Mouse (Mus musculus) CH12.LX (cell line): ENCODE data around the gene Tmem176a. TPM values are rescaled to one million over a fixed set of nuclear protein-coding genes. Genes with fewer than 3 reads are reported as not detected.
"Not testable (repeated sequence)": the region's sequence is repeated elsewhere in the genome, so short reads cannot be mapped to it uniquely, and the experiment has no call there.

Source experiments
- DNase-seq: peaks from one replicate; pipeline ENCODE4 v3.0.0-alpha.2; 2013; ENCODE audit errors: extremely low read depth
- H3K27ac ChIP-seq: 2 replicates; pipeline ENCODE4 v1.5.1; 2012; ENCODE audit warnings: low read depth, mild to moderate bottlenecking, control low read depth, moderate library complexity; ENCODE audit not compliant: insufficient read depth
- H3K27me3 ChIP-seq: replicated peaks from 2 replicates; pipeline ENCODE3; 2012; ENCODE audit warnings: inconsistent platforms
- H3K36me3 ChIP-seq, 2 experiments: replicated peaks in 1 of 2; 2 replicates each; pipeline versions ENCODE3 to v1.6.1; 2012; ENCODE audit warnings: inconsistent platforms in 1 of 2, low read length in 1 of 2, mild to moderate bottlenecking in 1 of 2, mixed read lengths in 1 of 2, moderate library complexity in 1 of 2; ENCODE audit not compliant: control insufficient read depth in 1 of 2, insufficient read depth in 1 of 2
- H3K4me1 ChIP-seq, 2 experiments: 2 replicates each; pipeline ENCODE4 v1.6.1; 2012; ENCODE audit warnings: inconsistent platforms in 1 of 2, moderate library complexity in 1 of 2; ENCODE audit not compliant: insufficient read depth in 2 of 2, control insufficient read depth in 1 of 2
- H3K4me2 ChIP-seq: 2 replicates; pipeline ENCODE4 v1.6.1; 2012; ENCODE audit warnings: low read depth, mild to moderate bottlenecking, control low read depth; ENCODE audit not compliant: poor library complexity, insufficient read depth, severe bottlenecking
- H3K4me3 ChIP-seq, 3 experiments: fragments of 150-350 bp in 1 of 3; sonication (generic) in 1 of 3; replicated peaks in 1 of 3; 2 replicates each; pipeline versions ENCODE3 to v1.5.1; 2011 to 2012; ENCODE audit warnings: low read depth in 2 of 3, low read length in 2 of 3, mild to moderate bottlenecking in 2 of 3, moderate library complexity in 2 of 3, control low read depth in 1 of 3, improper control_type of control experiment in 1 of 3, inconsistent platforms in 1 of 3, mixed read lengths in 1 of 3; ENCODE audit not compliant: poor library complexity in 1 of 3
- H3K79me2 ChIP-seq: replicated peaks from 2 replicates; pipeline ENCODE4 v1.6.1; 2012; ENCODE audit warnings: mild to moderate bottlenecking, moderate library complexity; ENCODE audit not compliant: control insufficient read depth, poor library complexity, insufficient read depth, severe bottlenecking; ENCODE audit errors: extremely low read depth
- H3K9ac ChIP-seq: 2 replicates; pipeline ENCODE4 v1.6.1; 2012; ENCODE audit warnings: low read depth, mild to moderate bottlenecking, control low read depth, moderate library complexity; ENCODE audit not compliant: insufficient read depth
- H3K9me3 ChIP-seq: replicated peaks from 2 replicates; pipeline ENCODE3; 2012; ENCODE audit warnings: low read length, inconsistent platforms, mixed read lengths
- BHLHE40 ChIP-seq: IDR thresholded peaks from 2 replicates; pipeline ENCODE4 v1.6.1; 2011; ENCODE audit warnings: mild to moderate bottlenecking, low read depth, low read length, improper control_type of control experiment
- CHD2 ChIP-seq: IDR thresholded peaks from 2 replicates; pipeline ENCODE4 v1.6.1; 2011; ENCODE audit warnings: low read length, improper control_type of control experiment
- CTCF ChIP-seq, 2 experiments: IDR thresholded peaks in 1 of 2; conservative IDR thresholded peaks in 1 of 2; 2 replicates each; pipeline ENCODE4 v1.5.1; 2011 to 2012; ENCODE audit warnings: low read depth in 2 of 2, low read length in 2 of 2, improper control_type of control experiment in 1 of 2, inconsistent platforms in 1 of 2, mild to moderate bottlenecking in 1 of 2, moderate library complexity in 1 of 2
- EP300 ChIP-seq: IDR thresholded peaks from 2 replicates; pipeline ENCODE4 v1.6.1; 2011; ENCODE audit warnings: low read length, improper control_type of control experiment
- IRF4 ChIP-seq: IDR thresholded peaks from 2 replicates; pipeline ENCODE4 v1.6.1; 2014; ENCODE audit warnings: low read depth, mild to moderate bottlenecking, inconsistent platforms, low read length, improper control_type of control experiment
- KAT2A ChIP-seq: IDR thresholded peaks from 2 replicates; pipeline ENCODE4 v1.6.1; 2012; ENCODE audit warnings: low read length, improper control_type of control experiment, inconsistent platforms; ENCODE audit not compliant: insufficient replicate concordance
- MAFK ChIP-seq: IDR thresholded peaks from 2 replicates; pipeline ENCODE4 v1.6.1; 2011; ENCODE audit warnings: low read length, improper control_type of control experiment; ENCODE audit not compliant: insufficient replicate concordance
- NRF1 ChIP-seq: IDR thresholded peaks from 2 replicates; pipeline ENCODE4 v1.6.1; 2014; ENCODE audit warnings: low read depth, mild to moderate bottlenecking, inconsistent platforms, low read length, improper control_type of control experiment, moderate library complexity
- POLR2A ChIP-seq: IDR thresholded peaks from 2 replicates; pipeline ENCODE4 v1.6.1; 2011; ENCODE audit warnings: low read depth, mild to moderate bottlenecking, improper control_type of control experiment, low read length
- RAD21 ChIP-seq: IDR thresholded peaks from 2 replicates; pipeline ENCODE4 v1.6.1; 2011; ENCODE audit warnings: low read depth, mild to moderate bottlenecking, low read length, improper control_type of control experiment, moderate library complexity
- RCOR1 ChIP-seq: conservative IDR thresholded peaks from 2 replicates; pipeline ENCODE4 v1.6.1; 2012; ENCODE audit warnings: low read depth, mild to moderate bottlenecking, inconsistent platforms, low read length, improper control_type of control experiment
- TBP ChIP-seq: conservative IDR thresholded peaks from 2 replicates; pipeline ENCODE4 v1.6.1; 2011; ENCODE audit warnings: low read depth, low read length, improper control_type of control experiment
- USF2 ChIP-seq: conservative IDR thresholded peaks from 2 replicates; pipeline ENCODE4 v1.6.1; 2011; ENCODE audit warnings: low read depth, low read length, improper control_type of control experiment
- ZC3H11A ChIP-seq: IDR thresholded peaks from 2 replicates; pipeline ENCODE4 v1.6.1; 2012; ENCODE audit warnings: low read depth, mild to moderate bottlenecking, inconsistent platforms, low read length, improper control_type of control experiment
- ZMIZ1 ChIP-seq: IDR thresholded peaks from 2 replicates; pipeline ENCODE4 v1.6.1; 2012; ENCODE audit warnings: low read depth, mild to moderate bottlenecking, inconsistent platforms, low read length, improper control_type of control experiment
- dilution Hi-C: fragments of 300-500 bp; cut with MboI; formaldehyde crosslinking; loops from 2 replicates; pipeline ENCODE4 v1.14.3; 2020; ENCODE audit warnings: low sequenced_read_pairs; ENCODE audit not compliant: extremely low pct_unique_long_range_greater_than_20kb, extremely low pct_ligation_motif_present
- in situ Hi-C: fragments of 300-500 bp; cut with MboI; formaldehyde crosslinking; loops from 3 replicates; pipeline ENCODE4 v1.14.3; 2019; ENCODE audit warnings: low sequenced_read_pairs, low pct_ligation_motif_present, low pct_unique_long_range_greater_than_20kb, mixed read lengths
- polyA plus RNA-seq: library from polyadenylated mRNA; unstranded; fragments of >175 nt; gene quantifications from 2 replicates; pipeline ENCODE4 v1.2.1, GENCODE M21; 2012; ENCODE audit warnings: low read depth; ENCODE audit not compliant: insufficient read length
- total RNA-seq, 2 experiments: library from RNA; depleted of rRNA; stranded (reverse); fragments of 300-350 nt in 1 of 2; fragments of >200 nt in 1 of 2; gene quantifications; 2 replicates each; pipeline ENCODE4 v1.2.3; 2012 to 2014

The Tmem176a gene
- total and polyA plus RNA-seq, 3 experiments, result 27.2 to 58.0 (median 34.6) TPM

GRCm38 (mm10) chr6:48821991-48822785 is 18.5 kb upstream of the Tmem176a start:
- H3K27me3 ChIP-seq, H3K36me3 ChIP-seq, H3K27ac ChIP-seq, H3K4me2 ChIP-seq, H3K9me3 ChIP-seq, dilution Hi-C loops, in situ Hi-C loops, DNase-seq, H3K4me3 ChIP-seq, H3K9ac ChIP-seq, H3K79me2 ChIP-seq: not testable (repeated sequence)
- peaks cover 4 to 26% of the 10 kb centered on the region in 2 experiments; a peak in 3 of 4 replicates for H3K4me1 ChIP-seq

- Histone ChIP-seq H3K4me3 (no peak overlapping the region), H3K27me3 (no peaks in the 10 kb centered on the region), H3K9ac (no peak overlapping the region), H3K4me2 (no peak overlapping the region), H3K36me3 (no peaks in the 10 kb centered on the region), H3K79me2 (no peaks in the 10 kb centered on the region)
- TF ChIP-seq CHD2 (no peak), EP300 (no peak), RCOR1 (no peak), USF2 (no peak), ZC3H11A (no peak), BHLHE40 (no peak), ZMIZ1 (no peak), CTCF (conservative IDR thresholded peaks at IDR 0.05 in 1 of 2, IDR thresholded peaks at IDR 0.05 in 1 of 2; ENCODE audit: low read depth in 2 of 2, low read length in 2 of 2) (no peak), MAFK (no peak)
- TF ChIP-seq, all 38 proteins: peak for 0
- no peak for DNase-seq
- dilution Hi-C loops (no loop called here), in situ Hi-C loops (no loop called here)
- Histone ChIP-seq H3K27ac (no peak overlapping the region), H3K9me3 (no peaks in the 10 kb centered on the region), H3K4me1 (peaks cover 12 to 40% of the 10 kb centered on the region in 2 experiments)
These were observed 15.7 kb upstream of the Tmem176a start for GRCm38 (mm10) chr6:48825016-48825415.

DNA sequence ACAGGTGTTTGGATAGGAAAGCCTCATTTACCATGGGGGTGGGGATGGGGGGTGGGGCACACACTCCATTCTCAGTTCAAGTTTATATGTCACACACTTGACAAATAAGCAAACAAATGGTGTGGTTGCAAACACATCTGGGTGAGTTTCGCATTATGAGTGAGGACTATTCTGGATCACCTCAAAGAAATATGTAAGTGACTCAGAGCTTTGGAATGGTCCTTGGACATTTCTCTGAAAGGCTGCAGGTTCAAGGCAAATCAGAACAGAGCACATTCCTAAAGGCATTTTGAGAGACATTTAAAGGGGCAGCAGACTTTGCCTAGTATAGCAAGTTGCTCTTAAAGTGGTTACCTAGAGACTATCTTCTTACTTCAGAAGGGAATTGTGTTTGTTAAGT is 11.7 kb upstream of the Tmem176a start:
- 0 out of 2 replicates have a peak overlapping the region, but pooled peaks have one; percentile 38 for H3K4me2 ChIP-seq
- peaks cover 0 to 16% of the 10 kb centered on the region in 2 experiments for H3K36me3 ChIP-seq
- H3K27me3 ChIP-seq, result no peaks in the 10 kb centered on the region
- H3K27ac ChIP-seq, result no peak overlapping the region
- in situ Hi-C loops, result no loop called here
- H3K4me3 ChIP-seq, result no peak overlapping the region
- dilution Hi-C loops, result no loop called here
- H3K9ac ChIP-seq, result no peak overlapping the region
- no peaks in the 10 kb centered on the region for H3K9me3 ChIP-seq
- peaks cover 16 to 69% of the 10 kb centered on the region in 2 experiments for H3K4me1 ChIP-seq
- no peak for TF ChIP-seq POLR2A
- TF ChIP-seq NRF1, result no peak
- TF ChIP-seq IRF4, result peak; percentile 47
- no peak for TF ChIP-seq TBP
- TF ChIP-seq EP300, result peak; percentile 42; the same call in 1 of the 2 replicates
- no peak for TF ChIP-seq RAD21
- TF ChIP-seq ZC3H11A, result no peak
- TF ChIP-seq KAT2A, result no peak
- peak; percentile 31 for TF ChIP-seq BHLHE40
- TF ChIP-seq, all 38 proteins: peak for 3
- no peaks in the 10 kb centered on the region for H3K79me2 ChIP-seq
- DNase-seq, result peak; percentile 42
